Mouse (Mus musculus) heart, embryonic 14.5 days (tissue): Measurements from ENCODE around the gene Phlpp2. TPM values are rescaled to one million over a fixed set of nuclear protein-coding genes. Genes with fewer than 3 reads are reported as not detected.

Source experiments
- ATAC-seq: fragments of 200-750 bp; cut with Nextera tagmentation; 2 replicates; pipeline ENCODE4 v1.8.0; 2017; ENCODE audit warnings: low read depth, moderate TSS enrichment; ENCODE audit not compliant: insufficient number of reproducible peaks, insufficient read depth, low FRiP score
- H3K27ac ChIP-seq, 2 experiments: fragments of 200-500 bp in 1 of 2; fragments of 300-500 bp in 1 of 2; sonication (generic) in 1 of 2; replicated peaks in 1 of 2; 2 replicates each; pipeline ENCODE4 v1.5.1; 2012 to 2014; ENCODE audit warnings: low read depth in 2 of 2, low read length in 2 of 2, control low read depth in 1 of 2, mild to moderate bottlenecking in 1 of 2, mixed read lengths in 1 of 2; ENCODE audit not compliant: control insufficient read depth in 1 of 2, insufficient read depth in 1 of 2
- H3K27me3 ChIP-seq: fragments of 300-500 bp; sonication (generic); 2 replicates; pipeline ENCODE4 v1.6.1; 2014; ENCODE audit warnings: mild to moderate bottlenecking, low read length, control low read depth; ENCODE audit not compliant: control insufficient read depth, insufficient read depth
- H3K36me3 ChIP-seq: fragments of 300-500 bp; sonication (generic); 2 replicates; pipeline ENCODE4 v1.6.1; 2014; ENCODE audit warnings: mild to moderate bottlenecking, control low read depth, low read length, mixed read lengths; ENCODE audit not compliant: control insufficient read depth, insufficient read depth
- H3K4me1 ChIP-seq, 2 experiments: fragments of 200-500 bp in 1 of 2; fragments of 300-500 bp in 1 of 2; sonication (generic) in 1 of 2; 2 replicates each; pipeline ENCODE4 v1.6.1; 2012 to 2014; ENCODE audit warnings: low read length in 2 of 2, control low read depth in 1 of 2, mixed read lengths in 1 of 2; ENCODE audit not compliant: control insufficient read depth in 2 of 2, insufficient read depth in 2 of 2
- H3K4me2 ChIP-seq: fragments of 300-500 bp; sonication (generic); 2 replicates; pipeline ENCODE4 v1.6.1; 2014; ENCODE audit warnings: mild to moderate bottlenecking, low read length
- H3K4me3 ChIP-seq, 2 experiments: fragments of 200-500 bp in 1 of 2; fragments of 300-500 bp in 1 of 2; sonication (generic) in 1 of 2; 2 replicates each; pipeline ENCODE4 v1.5.1; 2012 to 2014; ENCODE audit warnings: low read length in 2 of 2, mild to moderate bottlenecking in 2 of 2, control low read depth in 1 of 2, low read depth in 1 of 2, moderate library complexity in 1 of 2; ENCODE audit not compliant: control insufficient read depth in 1 of 2, insufficient read depth in 1 of 2
- H3K9ac ChIP-seq: fragments of 300-500 bp; sonication (generic); 2 replicates; pipeline ENCODE4 v1.6.1; 2014; ENCODE audit warnings: mild to moderate bottlenecking, low read length
- H3K9me3 ChIP-seq: fragments of 300-500 bp; sonication (generic); 2 replicates; pipeline ENCODE4 v1.6.1; 2016; ENCODE audit warnings: low read length, control low read depth; ENCODE audit not compliant: control insufficient read depth
- WGBS: fragments of 180-500 bp; shearing (Covaris S2); extraction: QIAGEN DNeasy Blood & Tissue Kit; methylation state at CpG from one replicate; pipeline ENCODE4 v1.1.7; 2014; 5-methylcytosine and 5-hydroxymethylcytosine counted together
- polyA plus RNA-seq: library from polyadenylated mRNA; unstranded; fragments of >200 nt; fragmentation: Nextera tagmentation; extraction: Ambion mirVana; gene quantifications from 2 replicates; pipeline ENCODE4 v1.2.1, GENCODE M21; 2014

The Phlpp2 gene
- polyA plus RNA-seq: 1.9 and 2.0 TPM in 2 replicates

DNA sequence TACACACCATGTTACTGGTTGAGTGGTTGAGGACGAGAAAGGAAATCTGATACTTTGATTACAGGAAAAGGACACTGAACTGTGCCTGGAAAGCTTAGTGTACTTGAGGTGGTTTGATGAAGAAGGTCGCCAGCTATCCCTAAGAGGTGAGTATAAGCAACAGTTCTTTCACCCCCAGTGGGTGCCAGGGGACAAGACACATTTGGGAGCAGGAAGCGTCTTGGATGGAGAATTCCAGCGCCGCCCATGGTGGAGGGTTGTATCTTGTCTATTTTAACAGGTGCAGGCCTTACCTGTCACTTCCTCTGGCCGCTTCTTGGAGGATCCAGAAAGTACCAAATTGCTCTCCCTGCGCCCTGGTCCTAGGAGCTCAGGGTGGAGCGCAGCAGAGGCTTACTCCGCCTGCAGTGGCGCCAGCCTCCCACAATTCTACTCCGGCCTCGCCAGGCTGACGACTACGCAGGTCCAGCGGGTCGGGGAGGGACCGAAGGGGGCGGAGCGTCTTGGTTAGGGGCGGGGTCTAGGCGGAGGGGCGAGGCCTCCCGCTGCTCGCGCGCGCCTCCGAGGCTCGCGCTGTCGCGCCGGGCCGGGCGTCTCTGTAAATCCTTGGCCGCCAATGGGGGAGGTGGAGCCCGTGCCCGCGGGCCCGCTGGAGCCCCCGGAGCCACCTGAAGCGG, at the start of gene Phlpp2:
Gene Phlpp2, plus strand, starts transcription at position 540 of the 677 bp plus-strand sequence.
- Histone ChIP-seq H3K9me3 (no peaks in the 10 kb centered on the region), H3K4me3 (peak within 1 kb of the TSS; percentile 80 to 87), H3K27me3 (no peaks in the 10 kb centered on the region), H3K36me3 (peaks cover 14% of the 10 kb centered on the region), H3K4me1 (peaks cover 3 to 7% of the 10 kb centered on the region in 2 experiments; a peak in 1 of 4 replicates), H3K4me2 (peak within 1 kb of the TSS; percentile 92), H3K9ac (peak within 1 kb of the TSS; percentile 88), H3K27ac (peak within 1 kb of the TSS; percentile 71 to 88)
- WGBS: under 1% methylated on average over 42 of the region's 42 CpGs
- ATAC-seq: peak; percentile 99

DNA sequence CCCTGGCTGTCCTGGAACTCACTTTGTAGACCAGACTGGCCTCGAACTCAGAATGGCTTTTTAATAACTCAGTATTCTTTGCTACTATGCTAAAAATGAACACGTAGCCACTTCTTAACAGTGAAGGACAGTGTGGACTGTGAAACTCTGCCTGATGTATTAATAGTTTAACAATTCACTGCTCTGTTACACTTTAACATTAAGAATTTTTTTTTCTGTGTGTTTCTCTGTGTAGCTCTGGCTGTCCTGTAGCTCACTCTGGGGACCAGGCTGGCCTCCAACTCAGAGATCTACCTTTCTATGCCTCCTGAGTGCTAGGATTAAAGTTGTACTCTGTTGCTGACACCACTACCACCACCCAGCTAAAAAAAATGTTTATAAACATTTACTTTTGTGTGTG, 44.8 kb upstream of the Phlpp2 start:
- Histone ChIP-seq H3K36me3 (peaks cover 32% of the 10 kb centered on the region), H3K4me1 (no peaks in the 10 kb centered on the region), H3K27me3 (no peaks in the 10 kb centered on the region), H3K27ac (no peak overlapping the region), H3K4me3 (no peak overlapping the region), H3K9me3 (no peaks in the 10 kb centered on the region), H3K4me2 (no peak overlapping the region), H3K9ac (no peak overlapping the region)
- ATAC-seq: no peak
- WGBS: 93% methylated on average over 2 of the region's 2 CpGs

GRCm38 (mm10) chr8:109839822-109840221, 28.5 kb upstream of the Phlpp2 start:
- H3K4me3 ChIP-seq: no peak overlapping the region
- H3K9ac ChIP-seq: no peak overlapping the region
- WGBS: 79% methylated on average over 2 of the region's 2 CpGs
- H3K4me2 ChIP-seq: no peak overlapping the region
- no peak overlapping the region for H3K27ac ChIP-seq
- no peaks in the 10 kb centered on the region for H3K27me3 ChIP-seq
- H3K36me3 ChIP-seq: peaks cover 71% of the 10 kb centered on the region
- no peak for ATAC-seq
- no peaks in the 10 kb centered on the region for H3K9me3 ChIP-seq
- no peaks in the 10 kb centered on the region for H3K4me1 ChIP-seq

- Histone ChIP-seq H3K27ac (no peak overlapping the region), H3K4me1 (peaks cover 0 to 4% of the 10 kb centered on the region in 2 experiments; a peak in 2 of 4 replicates), H3K9me3 (no peaks in the 10 kb centered on the region), H3K36me3 (peaks cover 67% of the 10 kb centered on the region), H3K4me3 (no peak overlapping the region), H3K9ac (no peak overlapping the region), H3K27me3 (no peaks in the 10 kb centered on the region), H3K4me2 (no peak overlapping the region)
- WGBS: 100% methylated on average over 1 of the region's 1 CpGs
- ATAC-seq: no peak
These were observed 25.9 kb upstream of the Phlpp2 start for GRCm38 (mm10) chr8:109842468-109842867.

- peaks cover 4 to 18% of the 10 kb centered on the region in 2 experiments for H3K4me1 ChIP-seq
- no peak overlapping the region for H3K4me3 ChIP-seq
- H3K4me2 ChIP-seq: peak overlapping the region; percentile 11; the same call in 1 of the 2 replicates
- H3K9ac ChIP-seq: no peak overlapping the region; the same call in 1 of the 2 replicates
- no peaks in the 10 kb centered on the region for H3K27me3 ChIP-seq
- H3K9me3 ChIP-seq: no peaks in the 10 kb centered on the region
- H3K36me3 ChIP-seq: peaks cover 73% of the 10 kb centered on the region
- peak overlapping the region; percentile 70 to 76 for H3K27ac ChIP-seq
- WGBS: 13% methylated on average over 2 of the region's 2 CpGs
- ATAC-seq: 0 out of 2 replicates have a peak, but pooled peaks have one; percentile 56
These were observed 20.5 kb upstream of the Phlpp2 start for GRCm38 (mm10) chr8:109847866-109848265.

GRCm38 (mm10) chr8:109848981-109849380, 19.4 kb upstream of the Phlpp2 start:
- Histone ChIP-seq H3K4me2 (no peak overlapping the region), H3K36me3 (peaks cover 68% of the 10 kb centered on the region), H3K4me3 (no peak overlapping the region)

DNA sequence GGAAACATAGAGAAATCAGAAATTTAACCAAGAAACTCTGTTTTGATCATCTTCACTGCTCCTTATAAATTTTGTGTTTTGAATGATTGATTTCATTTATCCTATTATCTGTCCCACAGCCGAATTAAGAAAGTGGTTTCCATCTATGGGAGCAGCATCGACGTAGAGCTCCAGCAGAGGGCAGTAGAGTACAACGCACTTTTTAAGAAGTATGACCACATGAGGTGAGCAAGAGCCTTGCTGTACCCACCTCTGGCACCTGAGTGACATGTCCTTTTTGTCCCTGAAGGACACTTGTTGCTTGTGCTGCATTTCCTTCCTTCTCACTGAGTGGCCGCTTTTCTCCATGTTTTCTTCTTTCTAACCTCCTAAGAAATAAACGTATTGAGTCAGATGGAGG, 14.9 kb upstream of the Phlpp2 start:
- Histone ChIP-seq H3K9me3 (no peaks in the 10 kb centered on the region), H3K27me3 (no peaks in the 10 kb centered on the region), H3K4me3 (no peak overlapping the region), H3K4me1 (peaks cover 2 to 6% of the 10 kb centered on the region in 2 experiments), H3K36me3 (peaks cover 81% of the 10 kb centered on the region), H3K4me2 (no peak overlapping the region), H3K9ac (no peak overlapping the region), H3K27ac (no peak overlapping the region)
- WGBS: 41% methylated on average over 6 of the region's 6 CpGs
- no peak for ATAC-seq

More at GRCm38 (mm10) chr8:109848981-109849380, 19.4 kb upstream of the Phlpp2 start:
- no peaks in the 10 kb centered on the region for H3K27me3 ChIP-seq
- H3K27ac ChIP-seq: peak overlapping the region in 1 of 2 experiments; percentile 70; a peak in 2 of 4 replicates
- 87% methylated on average over 3 of the region's 3 CpGs for WGBS
- H3K4me1 ChIP-seq: peaks cover 4 to 18% of the 10 kb centered on the region in 2 experiments
- no peaks in the 10 kb centered on the region for H3K9me3 ChIP-seq
- H3K9ac ChIP-seq: no peak overlapping the region
- no peak for ATAC-seq
